Mouse (Mus musculus): ENCODE data around the gene Sdc3. TPM values are rescaled to one million over a fixed set of nuclear protein-coding genes. Genes with fewer than 3 reads are reported as not detected.

Sdc3 gene
- total RNA-seq (2014; fragmentation: Nextera tagmentation) (0.29 and 15.7 TPM in 2 replicates), total RNA-seq (2017) (0.05 and 0.06 TPM in 2 replicates), polyA plus RNA-seq (2012) (0.01 TPM in 1 of 2 replicates, not detected in the other)

DNA sequence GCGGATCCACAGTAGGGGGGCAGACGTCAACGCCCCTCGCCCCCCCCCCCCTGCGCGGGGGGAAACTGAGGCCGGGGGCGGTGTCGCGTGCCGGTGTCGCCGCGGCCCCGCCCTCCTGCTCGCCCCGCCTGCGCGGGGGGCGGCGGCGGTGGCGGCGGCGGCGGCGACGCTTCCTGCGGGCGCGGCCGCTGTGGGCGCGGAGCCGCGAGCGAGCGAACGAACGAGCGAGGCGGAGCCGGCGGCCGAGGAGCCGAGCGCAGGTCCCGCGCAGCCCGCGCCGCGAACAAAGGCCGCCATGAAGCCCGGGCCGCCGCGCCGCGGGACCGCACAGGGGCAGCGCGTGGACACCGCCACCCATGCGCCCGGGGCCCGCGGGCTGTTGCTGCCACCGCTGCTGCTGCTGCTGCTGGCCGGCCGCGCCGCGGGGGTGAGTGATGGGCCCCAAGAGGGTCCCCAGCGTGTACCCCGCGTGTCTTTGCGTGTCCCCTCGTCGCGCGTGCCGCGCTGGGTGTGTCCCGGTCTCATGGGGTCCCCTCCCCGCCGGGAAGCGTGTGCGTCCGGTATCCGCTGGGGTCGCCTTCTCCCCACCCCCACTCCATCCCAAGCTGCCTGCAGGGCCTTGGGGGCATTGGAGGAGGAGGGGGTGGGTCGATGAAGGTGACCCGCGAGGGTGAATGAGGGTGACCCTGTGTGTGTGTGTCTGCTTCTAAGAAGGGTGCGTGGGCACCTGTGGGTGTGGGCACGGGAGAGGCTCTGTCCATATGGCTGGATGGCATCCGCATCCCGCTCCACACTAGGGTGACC lies at the start of gene Sdc3:
Gene Sdc3, plus strand, starts transcription at position 162 of the 804 bp plus-strand sequence.
- no peak for ATAC-seq (ENCODE audit: extremely low read depth, insufficient number of reproducible peaks, low FRiP score, poor library complexity, severe bottlenecking)
- H3K4me1 ChIP-seq (ENCODE audit: insufficient read depth, low read depth, low read length): peaks cover 3% of the 10 kb centered on the region
- TF ChIP-seq GATA2 (IDR thresholded peaks at IDR 0.05; ENCODE audit: borderline replicate concordance, low read depth, low read length): no peak
- TF ChIP-seq CTCF (IDR thresholded peaks at IDR 0.05; ENCODE audit: low read depth, low read length): no peak
- TF ChIP-seq TAL1 (conservative IDR thresholded peaks at IDR 0.05; ENCODE audit: low read depth, low read length): no peak
- no peak for TF ChIP-seq GATA1 (IDR thresholded peaks at IDR 0.05; ENCODE audit: borderline replicate concordance, low read length)
- no peak for TF ChIP-seq POLR2AphosphoS5 (IDR thresholded peaks at IDR 0.05; ENCODE audit: insufficient replicate concordance, low read depth, low read length)
- H3K4me3 ChIP-seq (ENCODE audit: low read depth, low read length): no peak within 1 kb of the TSS
- peaks cover 38% of the 10 kb centered on the region for H3K27me3 ChIP-seq (ENCODE audit: insufficient read depth, low read length)
- H3K36me3 ChIP-seq (replicated peaks): no peaks in the 10 kb centered on the region
- peaks cover 7% of the 10 kb centered on the region for H3K9me3 ChIP-seq (replicated peaks)
- DNase-seq (ENCODE audit: low spot score): no peak

DNA sequence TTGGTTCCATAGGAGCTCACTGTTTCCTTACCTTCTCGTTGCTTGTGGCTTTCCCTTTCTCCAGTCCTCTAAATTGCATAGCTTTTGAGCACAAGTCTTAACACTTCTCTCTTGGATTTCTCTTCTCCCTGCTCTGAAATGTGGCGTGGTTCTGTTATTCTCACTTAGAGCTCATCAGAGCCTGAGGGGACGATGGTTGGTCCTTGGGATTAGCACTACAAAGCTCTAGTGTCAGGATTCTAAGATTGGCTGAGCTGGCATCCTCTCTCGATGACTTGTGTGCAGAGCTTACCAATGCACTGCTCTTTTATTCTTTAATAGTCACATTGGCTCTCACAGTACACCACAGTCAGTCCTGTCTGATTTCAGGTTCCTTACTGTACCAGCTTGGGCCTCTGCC lies 48.3 kb upstream of the Sdc3 start:
- peaks cover 97% of the 10 kb centered on the region for H3K36me3 ChIP-seq (replicated peaks)
- TF ChIP-seq GATA1 (IDR thresholded peaks at IDR 0.05; ENCODE audit: borderline replicate concordance, low read length) (no peak), GATA2 (IDR thresholded peaks at IDR 0.05; ENCODE audit: borderline replicate concordance, low read depth, low read length) (no peak), POLR2AphosphoS5 (IDR thresholded peaks at IDR 0.05; ENCODE audit: insufficient replicate concordance, low read depth, low read length) (no peak), TAL1 (conservative IDR thresholded peaks at IDR 0.05; ENCODE audit: low read depth, low read length) (no peak), CTCF (IDR thresholded peaks at IDR 0.05; ENCODE audit: low read depth, low read length) (no peak)
- ATAC-seq (ENCODE audit: extremely low read depth, insufficient number of reproducible peaks, low FRiP score, poor library complexity, severe bottlenecking) (no peak), DNase-seq (ENCODE audit: low spot score) (no peak)
- no peaks in the 10 kb centered on the region; the same call in 1 of the 2 replicates for H3K27me3 ChIP-seq (ENCODE audit: insufficient read depth, low read length)
- peaks cover 1% of the 10 kb centered on the region; the same call in 1 of the 2 replicates for H3K4me1 ChIP-seq (ENCODE audit: insufficient read depth, low read depth, low read length)
- H3K9me3 ChIP-seq (replicated peaks): no peaks in the 10 kb centered on the region
- no peak overlapping the region for H3K4me3 ChIP-seq (ENCODE audit: low read depth, low read length)

DNA sequence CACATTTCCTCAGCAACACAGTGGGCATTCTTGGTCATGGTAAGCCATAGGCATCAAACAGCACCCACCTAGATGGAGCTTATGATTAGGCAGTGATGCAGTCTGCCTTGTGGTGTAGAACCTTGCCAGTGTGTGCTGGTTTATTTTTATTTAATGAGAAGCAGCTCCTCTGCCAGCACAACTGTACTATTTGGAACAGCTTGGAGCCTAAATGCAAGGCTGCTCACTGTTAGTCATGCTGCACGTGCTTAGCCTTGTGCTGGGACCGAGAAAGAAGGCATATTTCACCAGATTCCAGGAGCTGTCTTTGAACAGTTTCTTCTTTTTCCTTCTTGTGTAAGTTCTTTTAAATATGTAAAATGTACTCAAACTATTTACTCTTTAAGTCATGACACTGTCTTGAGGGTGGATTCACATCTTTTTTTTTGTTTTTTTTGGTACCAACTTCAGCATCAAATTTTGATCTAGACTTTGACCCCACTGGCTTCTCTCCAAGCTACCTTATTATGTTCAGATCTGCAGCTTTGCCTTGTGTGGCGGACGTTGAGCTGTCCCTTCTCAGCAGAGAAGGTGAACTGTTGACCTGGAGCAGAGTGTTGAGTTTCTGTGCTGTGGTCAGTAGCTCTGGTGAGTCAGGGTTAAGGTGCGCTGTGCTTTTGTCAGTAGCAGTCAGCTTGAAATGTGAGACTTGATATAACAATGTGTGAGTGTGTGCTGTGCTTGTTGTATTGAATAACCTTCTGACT lies 46.6 kb upstream of the Sdc3 start:
- DNase-seq (ENCODE audit: low spot score) (no peak), ATAC-seq (ENCODE audit: extremely low read depth, insufficient number of reproducible peaks, low FRiP score, poor library complexity, severe bottlenecking) (no peak)
- Histone ChIP-seq H3K36me3 (replicated peaks) (peaks cover 98% of the 10 kb centered on the region), H3K4me1 (ENCODE audit: insufficient read depth, low read depth, low read length) (no peaks in the 10 kb centered on the region; the same call in 1 of the 2 replicates), H3K9me3 (replicated peaks) (no peaks in the 10 kb centered on the region), H3K27me3 (ENCODE audit: insufficient read depth, low read length) (no peaks in the 10 kb centered on the region; the same call in 1 of the 2 replicates), H3K4me3 (ENCODE audit: low read depth, low read length) (no peak overlapping the region)
- no peak for TF ChIP-seq GATA2 (IDR thresholded peaks at IDR 0.05; ENCODE audit: borderline replicate concordance, low read depth, low read length)
- no peak for TF ChIP-seq POLR2AphosphoS5 (IDR thresholded peaks at IDR 0.05; ENCODE audit: insufficient replicate concordance, low read depth, low read length)
- TF ChIP-seq CTCF (IDR thresholded peaks at IDR 0.05; ENCODE audit: low read depth, low read length): no peak
- no peak for TF ChIP-seq TAL1 (conservative IDR thresholded peaks at IDR 0.05; ENCODE audit: low read depth, low read length)
- no peak for TF ChIP-seq GATA1 (IDR thresholded peaks at IDR 0.05; ENCODE audit: borderline replicate concordance, low read length)

DNA sequence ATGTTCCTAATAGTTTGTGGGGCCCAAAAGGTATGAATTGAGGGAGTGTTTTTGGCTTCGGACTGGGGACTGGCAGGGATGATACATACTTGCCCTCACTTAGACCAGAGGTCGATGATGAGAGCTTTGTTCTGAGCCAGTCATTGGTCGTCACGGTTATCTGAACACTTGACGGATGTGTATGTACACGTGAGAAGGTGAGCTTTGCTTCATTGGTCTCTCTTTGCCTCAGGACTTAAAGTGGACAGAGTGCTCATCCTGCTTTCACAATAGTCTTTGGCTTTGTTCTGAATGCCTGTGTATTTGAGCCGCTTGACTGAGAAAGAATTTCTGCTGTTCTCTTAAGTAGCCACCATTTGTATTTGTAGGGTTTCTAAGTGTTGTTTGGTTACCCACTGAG lies 42.8 kb upstream of the Sdc3 start:
- ATAC-seq (ENCODE audit: extremely low read depth, insufficient number of reproducible peaks, low FRiP score, poor library complexity, severe bottlenecking) (no peak), DNase-seq (ENCODE audit: low spot score) (no peak)
- H3K36me3 ChIP-seq (replicated peaks): peaks cover 97% of the 10 kb centered on the region
- no peak overlapping the region for H3K4me3 ChIP-seq (ENCODE audit: low read depth, low read length)
- H3K27me3 ChIP-seq (ENCODE audit: insufficient read depth, low read length): no peaks in the 10 kb centered on the region; the same call in 1 of the 2 replicates
- H3K9me3 ChIP-seq (replicated peaks): no peaks in the 10 kb centered on the region
- no peaks in the 10 kb centered on the region; the same call in 1 of the 2 replicates for H3K4me1 ChIP-seq (ENCODE audit: insufficient read depth, low read depth, low read length)
- TF ChIP-seq GATA2 (IDR thresholded peaks at IDR 0.05; ENCODE audit: borderline replicate concordance, low read depth, low read length): no peak
- no peak for TF ChIP-seq POLR2AphosphoS5 (IDR thresholded peaks at IDR 0.05; ENCODE audit: insufficient replicate concordance, low read depth, low read length)
- no peak for TF ChIP-seq TAL1 (conservative IDR thresholded peaks at IDR 0.05; ENCODE audit: low read depth, low read length)
- TF ChIP-seq GATA1 (IDR thresholded peaks at IDR 0.05; ENCODE audit: borderline replicate concordance, low read length): no peak
- no peak for TF ChIP-seq CTCF (IDR thresholded peaks at IDR 0.05; ENCODE audit: low read depth, low read length)

DNA sequence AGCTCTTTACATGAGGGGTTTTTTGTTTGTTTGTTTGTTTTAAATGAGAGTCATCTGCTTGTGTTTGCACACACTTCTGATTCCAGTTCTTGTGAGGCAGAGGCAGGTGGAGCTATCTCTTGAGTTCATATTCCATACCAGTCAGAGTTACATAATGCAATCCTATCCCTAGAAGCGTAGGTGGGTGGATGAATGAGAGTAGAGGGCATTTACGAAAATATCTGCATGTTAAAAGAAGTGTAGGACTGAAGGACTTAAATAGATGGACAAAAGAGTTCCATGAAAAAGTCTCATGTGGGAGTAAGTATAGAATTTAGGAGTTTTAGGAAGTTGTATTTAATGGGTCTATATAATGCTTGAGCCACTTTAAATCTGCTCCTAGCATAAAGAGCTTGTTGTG lies 40.4 kb upstream of the Sdc3 start:
- Histone ChIP-seq H3K4me3 (ENCODE audit: low read depth, low read length) (no peak overlapping the region), H3K4me1 (ENCODE audit: insufficient read depth, low read depth, low read length) (no peaks in the 10 kb centered on the region; the same call in 1 of the 2 replicates), H3K36me3 (replicated peaks) (peaks cover 94% of the 10 kb centered on the region), H3K27me3 (ENCODE audit: insufficient read depth, low read length) (no peaks in the 10 kb centered on the region; the same call in 1 of the 2 replicates), H3K9me3 (replicated peaks) (no peaks in the 10 kb centered on the region)
- no peak for TF ChIP-seq GATA2 (IDR thresholded peaks at IDR 0.05; ENCODE audit: borderline replicate concordance, low read depth, low read length)
- no peak for TF ChIP-seq POLR2AphosphoS5 (IDR thresholded peaks at IDR 0.05; ENCODE audit: insufficient replicate concordance, low read depth, low read length)
- TF ChIP-seq CTCF (IDR thresholded peaks at IDR 0.05; ENCODE audit: low read depth, low read length): no peak
- no peak for TF ChIP-seq TAL1 (conservative IDR thresholded peaks at IDR 0.05; ENCODE audit: low read depth, low read length)
- no peak for TF ChIP-seq GATA1 (IDR thresholded peaks at IDR 0.05; ENCODE audit: borderline replicate concordance, low read length)
- ATAC-seq (ENCODE audit: extremely low read depth, insufficient number of reproducible peaks, low FRiP score, poor library complexity, severe bottlenecking) (no peak), DNase-seq (ENCODE audit: low spot score) (no peak)
